Mouse (Mus musculus): ENCODE measurements around the gene Bpifc. TPM values are rescaled to one million over a fixed set of nuclear protein-coding genes. Genes with fewer than 3 reads are reported as not detected.

The Bpifc gene
- polyA plus RNA-seq, 1 experiment from 2014 or later: not detected

GRCm38 (mm10) chr10:85936280-85936965, 75.3 kb downstream of the Bpifc start:
- ATAC-seq (ENCODE audit: low FRiP score, low read depth): no peak
- Histone ChIP-seq H3K27me3 (no peaks in the 10 kb centered on the region), H3K36me3 (peaks cover 59% of the 10 kb centered on the region), H3K9me3 (no peaks in the 10 kb centered on the region), H3K27ac (replicated peaks) (no peak overlapping the region), H3K4me1 (no peaks in the 10 kb centered on the region), H3K4me3 (no peak overlapping the region), H3K9ac (replicated peaks) (no peak overlapping the region), H3K4me2 (replicated peaks) (no peak overlapping the region)
- 93% methylated on average over 6 of the region's 6 CpGs for WGBS

- H3K27me3 ChIP-seq: peaks cover 22% of the 10 kb centered on the region
- H3K4me2 ChIP-seq (replicated peaks): no peak overlapping the region
- H3K36me3 ChIP-seq: no peaks in the 10 kb centered on the region
- peaks cover 18% of the 10 kb centered on the region for H3K4me1 ChIP-seq
- WGBS: 89% methylated on average over 11 of the region's 11 CpGs
- H3K4me3 ChIP-seq: no peak overlapping the region
- no peak overlapping the region for H3K9ac ChIP-seq (replicated peaks)
- no peak for ATAC-seq (ENCODE audit: low FRiP score, low read depth)
- H3K27ac ChIP-seq (replicated peaks): no peak overlapping the region
- no peaks in the 10 kb centered on the region for H3K9me3 ChIP-seq
Observed at GRCm38 (mm10) chr10:85929962-85930361, 81.7 kb downstream of the Bpifc start.

- ATAC-seq (ENCODE audit: low FRiP score, low read depth): no peak
- Histone ChIP-seq H3K9me3 (no peaks in the 10 kb centered on the region), H3K4me1 (peaks cover 18% of the 10 kb centered on the region), H3K4me3 (peak overlapping the region; percentile 57), H3K27ac (replicated peaks) (no peak overlapping the region), H3K9ac (replicated peaks) (no peak overlapping the region), H3K4me2 (replicated peaks) (peak overlapping the region; percentile 83), H3K27me3 (peaks cover 22% of the 10 kb centered on the region), H3K36me3 (no peaks in the 10 kb centered on the region)
- 45% methylated on average over 11 of the region's 11 CpGs for WGBS
Observed at GRCm38 (mm10) chr10:85929208-85929591, 82.5 kb downstream of the Bpifc start.

- peak; percentile 91 for ATAC-seq (ENCODE audit: low FRiP score, low read depth)
- peak overlapping the region; percentile 83 for H3K4me2 ChIP-seq (replicated peaks)
- H3K4me1 ChIP-seq: peaks cover 18% of the 10 kb centered on the region
- peak overlapping the region; percentile 57 for H3K4me3 ChIP-seq
- no peak overlapping the region for H3K27ac ChIP-seq (replicated peaks)
- H3K9me3 ChIP-seq: no peaks in the 10 kb centered on the region
- under 1% methylated on average over 63 of the region's 63 CpGs for WGBS
- peaks cover 24% of the 10 kb centered on the region for H3K27me3 ChIP-seq
- H3K9ac ChIP-seq (replicated peaks): peak overlapping the region; percentile 45
- no peaks in the 10 kb centered on the region for H3K36me3 ChIP-seq
Observed at GRCm38 (mm10) chr10:85928499-85929207, 83.0 kb downstream of the Bpifc start.

DNA sequence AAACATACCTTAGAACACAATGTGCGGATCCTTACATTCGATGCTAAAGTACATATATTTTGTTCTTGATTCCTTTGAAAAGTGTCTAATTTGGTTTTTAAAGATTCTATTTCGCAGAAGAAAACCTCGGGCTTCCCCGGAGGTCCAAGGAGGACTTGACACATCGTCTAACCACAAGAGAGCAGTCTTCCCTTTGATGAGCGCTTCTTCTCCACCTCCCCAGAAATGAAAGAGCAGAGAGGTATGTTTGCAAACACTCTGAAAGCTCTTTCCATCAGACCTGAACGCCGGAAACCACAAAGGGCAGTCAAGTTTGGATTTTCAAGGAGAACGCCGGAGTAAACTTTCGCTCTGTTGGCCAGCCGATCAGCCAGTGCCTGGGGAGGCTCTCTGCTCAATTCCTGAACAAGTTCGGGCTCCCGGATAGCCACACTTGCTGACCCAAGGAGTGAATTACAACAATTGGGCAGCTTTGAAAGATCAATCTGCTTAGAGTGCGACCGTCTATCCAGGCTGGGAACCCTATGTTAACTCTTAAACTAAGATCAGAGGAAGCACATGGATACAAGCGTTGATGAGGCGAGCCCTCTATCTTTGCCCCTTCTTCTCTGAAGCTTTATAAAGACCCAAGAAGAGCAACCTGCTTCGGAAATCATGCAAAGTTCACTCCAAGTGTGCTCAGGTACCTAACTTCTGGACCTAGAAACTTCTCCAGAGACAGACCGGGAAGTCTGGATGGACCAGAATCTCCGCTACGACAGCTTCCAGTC, 83.8 kb downstream of the Bpifc start, which contains the start of gene Ascl4:
Gene Ascl4 (plus strand): TSS at position 6 of the 770 bp plus-strand sequence.
- Histone ChIP-seq H3K4me2 (replicated peaks) (peak within 1 kb of the TSS; percentile 83), H3K27ac (replicated peaks) (no peak within 1 kb of the TSS), H3K4me1 (peaks cover 18% of the 10 kb centered on the region), H3K4me3 (peak within 1 kb of the TSS; percentile 57), H3K36me3 (no peaks in the 10 kb centered on the region), H3K9me3 (no peaks in the 10 kb centered on the region), H3K9ac (replicated peaks) (peak within 1 kb of the TSS; percentile 45), H3K27me3 (peaks cover 28% of the 10 kb centered on the region)
- WGBS: 1% methylated on average over 23 of the region's 23 CpGs
- ATAC-seq (ENCODE audit: low FRiP score, low read depth): no peak

DNA sequence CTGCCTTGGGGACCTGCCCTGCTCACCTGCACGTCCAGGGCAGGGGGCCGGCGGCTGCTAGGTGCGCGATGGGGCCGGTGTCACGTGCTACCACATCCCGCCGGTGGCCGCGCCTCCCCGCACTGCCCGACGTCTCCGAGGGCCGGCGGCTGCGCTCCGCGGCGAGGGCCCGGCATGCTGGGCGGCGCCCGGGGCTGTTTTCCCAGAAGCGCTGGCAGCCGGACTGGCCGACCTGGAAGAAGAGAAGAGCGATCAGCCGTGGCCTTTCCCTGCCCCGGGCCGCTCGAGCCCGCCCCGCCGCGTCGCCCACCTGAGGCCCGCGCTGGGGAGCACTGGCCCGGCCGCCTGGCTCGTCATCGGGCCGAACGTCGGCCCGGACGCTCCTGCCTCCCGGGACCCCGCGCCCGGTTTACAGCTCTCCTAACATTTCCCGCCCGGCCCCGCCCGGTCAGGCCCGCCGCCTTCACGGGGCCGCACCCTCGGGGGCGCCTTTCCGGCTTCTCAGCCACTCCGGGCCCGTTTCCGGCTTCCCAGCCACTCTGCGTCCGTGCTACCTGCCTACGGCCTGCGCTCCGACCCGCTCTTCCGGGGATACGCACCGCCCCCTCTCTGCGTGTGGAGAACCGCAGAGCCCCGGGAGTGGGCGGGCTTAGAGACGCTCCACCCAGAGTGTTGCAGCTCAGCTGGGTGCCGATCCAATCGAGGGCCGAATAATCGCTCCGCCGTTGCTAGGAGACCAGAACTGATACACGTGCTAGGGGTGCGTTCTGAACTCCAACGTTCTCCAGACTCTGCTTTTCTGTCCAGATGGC, 95.0 kb downstream of the Bpifc start, which contains the start of gene Prdm4:
Gene Prdm4 (minus strand): TSS at position 645 of the 812 bp plus-strand sequence.
- Histone ChIP-seq H3K36me3 (peaks cover 29% of the 10 kb centered on the region), H3K4me1 (peaks cover 16% of the 10 kb centered on the region)

More for the DNA sequence above, 95.0 kb downstream of the Bpifc start, which contains the start of gene Prdm4:
- Histone ChIP-seq H3K4me3 (peak within 1 kb of the TSS; percentile 100), H3K9me3 (no peaks in the 10 kb centered on the region), H3K27me3 (no peaks in the 10 kb centered on the region), H3K27ac (replicated peaks) (peak within 1 kb of the TSS; percentile 86), H3K9ac (replicated peaks) (peak within 1 kb of the TSS; percentile 89), H3K4me2 (replicated peaks) (peak within 1 kb of the TSS; percentile 80)
- peak; percentile 100 for ATAC-seq (ENCODE audit: low FRiP score, low read depth)
- WGBS: under 1% methylated on average over 89 of the region's 90 CpGs

Other genes with a start within 250 kb of the Bpifc start
- 79.3 TPM in 2 replicates for gene Pwp1, start 182.4 kb downstream of the Bpifc start, polyA plus RNA-seq (2016; fragmentation: Nextera tagmentation; extraction: Ambion mirVana)
- 35.5 and 38.2 TPM in 2 replicates for gene Prdm4, start 94.8 kb downstream of the Bpifc start, polyA plus RNA-seq (2016; fragmentation: Nextera tagmentation; extraction: Ambion mirVana)
- 0.40 and 0.51 TPM in 2 replicates for gene Ascl4, start 84.2 kb downstream of the Bpifc start, polyA plus RNA-seq (2016; fragmentation: Nextera tagmentation; extraction: Ambion mirVana)
- 187 and 190 TPM in 2 replicates for gene Rtcb, start 54.1 kb downstream of the Bpifc start, polyA plus RNA-seq (2016; fragmentation: Nextera tagmentation; extraction: Ambion mirVana)
- 12.8 and 13.0 TPM in 2 replicates for gene Fbxo7, start 10.1 kb upstream of the Bpifc start, polyA plus RNA-seq (2016; fragmentation: Nextera tagmentation; extraction: Ambion mirVana)